Mouse (Mus musculus) liver, embryonic 14.5 days (tissue): Measurements from ENCODE around the gene Zfp566. TPM values are rescaled to one million over a fixed set of nuclear protein-coding genes. Genes with fewer than 3 reads are reported as not detected.

Experiments
- ATAC-seq: fragments of 200-750 bp; cut with Nextera tagmentation; 2 replicates; pipeline ENCODE4 v1.8.0; 2017; ENCODE audit warnings: moderate number of reproducible peaks, mild to moderate bottlenecking, moderate library complexity; ENCODE audit not compliant: insufficient read depth
- DNase-seq, 3 experiments: peaks; one replicate each; pipeline ENCODE4 v3.0.0-alpha.2; 2012 to 2013; ENCODE audit warnings: low read depth in 3 of 3, low spot score in 3 of 3
- H3K27ac ChIP-seq: fragments of 300-500 bp; sonication (generic); 2 replicates; pipeline ENCODE4 v1.5.1; 2014; ENCODE audit warnings: moderate library complexity, mild to moderate bottlenecking, control low read depth, inconsistent platforms
- H3K27me3 ChIP-seq: fragments of 300-500 bp; sonication (generic); 2 replicates; pipeline ENCODE4 v1.6.1; 2014; ENCODE audit warnings: mild to moderate bottlenecking, low read length, moderate library complexity; ENCODE audit not compliant: control insufficient read depth, insufficient read depth
- H3K36me3 ChIP-seq: fragments of 300-500 bp; sonication (generic); replicated peaks from 2 replicates; pipeline ENCODE4 v1.6.1; 2014; ENCODE audit warnings: low read depth; ENCODE audit not compliant: control insufficient read depth, insufficient read depth
- H3K4me1 ChIP-seq, 2 experiments: fragments of 200-500 bp in 1 of 2; fragments of 300-500 bp in 1 of 2; sonication (generic) in 1 of 2; replicated peaks; 2 replicates each; pipeline ENCODE4 v1.6.1; 2012 to 2014; ENCODE audit warnings: antibody characterized with exemption in 1 of 2, inconsistent platforms in 1 of 2, low read length in 1 of 2; ENCODE audit not compliant: control insufficient read depth in 2 of 2, insufficient read depth in 2 of 2
- H3K4me2 ChIP-seq: fragments of 300-500 bp; sonication (generic); 2 replicates; pipeline ENCODE4 v1.6.1; 2014; ENCODE audit warnings: low read depth, mild to moderate bottlenecking, control low read depth, moderate library complexity
- H3K4me3 ChIP-seq, 2 experiments: fragments of 200-500 bp in 1 of 2; fragments of 300-500 bp in 1 of 2; sonication (generic) in 1 of 2; 2 replicates each; pipeline ENCODE4 v1.5.1; 2012 to 2014; ENCODE audit warnings: low read depth in 2 of 2, low read length in 2 of 2, mild to moderate bottlenecking in 2 of 2, control low read depth in 1 of 2, inconsistent platforms in 1 of 2, moderate library complexity in 1 of 2; ENCODE audit not compliant: insufficient read depth in 1 of 2
- H3K9ac ChIP-seq: fragments of 300-500 bp; sonication (generic); replicated peaks from 2 replicates; pipeline ENCODE4 v1.6.1; 2014; ENCODE audit warnings: mild to moderate bottlenecking, control low read depth, moderate library complexity
- H3K9me3 ChIP-seq: fragments of 300-500 bp; sonication (generic); 2 replicates; pipeline ENCODE4 v1.6.1; 2016; ENCODE audit warnings: low read length, mixed read lengths; ENCODE audit not compliant: control insufficient read depth
- CTCF ChIP-seq: IDR thresholded peaks from 2 replicates; pipeline ENCODE4 v1.5.1; 2016; ENCODE audit warnings: antibody characterized with exemption, low read depth, control low read depth
- EP300 ChIP-seq: IDR thresholded peaks from 2 replicates; pipeline ENCODE4 v1.6.1; 2016; ENCODE audit warnings: antibody characterized with exemption, low read depth
- WGBS: fragments of 180-500 bp; shearing (Covaris S2); extraction: QIAGEN DNeasy Blood & Tissue Kit; methylation state at CpG from one replicate; pipeline ENCODE4 v1.1.7; 2014; ENCODE audit not compliant: insufficient replicate concordance; 5-methylcytosine and 5-hydroxymethylcytosine counted together
- microRNA-seq: library from miRNA; unstranded; fragments of <30 nt; microRNA quantifications from one replicate; pipeline ENCODE4, GENCODE M21; 2016
- polyA plus RNA-seq, 2 experiments: library from polyadenylated mRNA; depleted of rRNA in 1 of 2; stranded (reverse) in 1 of 2; unstranded in 1 of 2; fragments of >200 nt; fragmentation: Nextera tagmentation in 1 of 2; extraction: Ambion mirVana in 1 of 2; gene quantifications; 2 replicates each; pipeline versions ENCODE4 v1.2.1 to v1.2.3; 2012 to 2014

Gene Zfp566
- polyA plus RNA-seq, 2 experiments, result 1.5 to 1.8 TPM

DNA sequence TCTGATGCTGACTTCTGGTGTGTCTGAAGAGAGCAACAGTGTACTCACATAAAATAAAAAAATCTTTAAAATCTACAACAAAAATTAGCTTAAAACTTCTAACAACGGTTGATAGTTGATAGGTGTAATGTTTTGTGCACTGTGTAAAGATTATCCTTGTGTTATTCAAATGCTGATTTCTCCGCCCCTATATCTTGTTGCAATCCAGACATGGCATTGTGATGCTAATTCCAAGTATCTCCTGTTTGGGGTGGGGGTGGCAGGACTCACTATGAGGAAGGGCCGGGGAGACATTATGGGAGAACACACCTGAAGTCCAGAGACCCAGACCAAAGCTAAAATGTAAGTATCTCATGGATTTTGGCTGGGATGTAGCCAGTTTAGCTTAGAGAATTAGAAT, 58.9 kb downstream of the Zfp566 start:
- 71% methylated on average over 3 of the region's 3 CpGs for WGBS
- H3K36me3 ChIP-seq, result no peaks in the 10 kb centered on the region
- TF ChIP-seq CTCF, result no peak
- TF ChIP-seq EP300, result no peak
- no peak overlapping the region for H3K9ac ChIP-seq
- DNase-seq, result no peak
- H3K4me3 ChIP-seq, result no peak overlapping the region
- no peaks in the 10 kb centered on the region for H3K9me3 ChIP-seq
- 0 out of 4 replicates have a peak, but pooled peaks cover 0 to 2% of the 10 kb centered on the region in 2 experiments for H3K4me1 ChIP-seq
- ATAC-seq, result no peak
- H3K27me3 ChIP-seq, result no peaks in the 10 kb centered on the region
- no peak overlapping the region for H3K4me2 ChIP-seq
- H3K27ac ChIP-seq, result no peak overlapping the region

DNA sequence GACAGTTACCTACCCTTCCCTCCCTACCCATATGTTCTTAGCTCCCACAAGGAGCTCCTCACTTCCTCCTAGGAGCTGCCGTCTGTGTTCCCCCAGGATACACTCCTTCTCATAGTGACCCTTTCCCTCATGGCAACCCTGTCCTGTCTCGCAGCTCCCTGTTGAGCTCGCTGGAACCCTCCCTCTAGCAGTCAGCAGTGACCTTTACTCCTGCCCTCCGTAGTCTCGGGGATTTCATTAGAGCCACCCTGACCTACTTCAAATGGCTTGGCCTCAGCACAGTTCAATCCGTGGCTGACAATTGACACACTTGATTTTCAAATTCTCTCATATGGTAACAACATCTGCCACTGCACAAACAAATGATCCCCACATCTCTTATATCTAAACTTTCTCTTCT, 59.6 kb downstream of the Zfp566 start:
- no peaks in the 10 kb centered on the region for H3K9me3 ChIP-seq
- H3K4me1 ChIP-seq, result 0 out of 4 replicates have a peak, but pooled peaks cover 0 to 2% of the 10 kb centered on the region in 2 experiments
- H3K9ac ChIP-seq, result no peak overlapping the region
- WGBS, result 40% methylated on average over 6 of the region's 6 CpGs
- H3K36me3 ChIP-seq, result no peaks in the 10 kb centered on the region
- ATAC-seq, result no peak
- no peak for DNase-seq
- H3K27ac ChIP-seq, result no peak overlapping the region
- H3K4me2 ChIP-seq, result no peak overlapping the region
- TF ChIP-seq EP300 (no peak), CTCF (no peak)
- no peaks in the 10 kb centered on the region for H3K27me3 ChIP-seq
- no peak overlapping the region for H3K4me3 ChIP-seq

- Histone ChIP-seq H3K4me2 (no peak overlapping the region), H3K9ac (no peak overlapping the region)
These were observed 61.8 kb downstream of the Zfp566 start for GRCm38 (mm10) chr7:30028572-30028971.

More at GRCm38 (mm10) chr7:30028572-30028971, 61.8 kb downstream of the Zfp566 start:
- WGBS, result 57% methylated on average over 3 of the region's 3 CpGs
- no peak overlapping the region for H3K27ac ChIP-seq
- no peaks in the 10 kb centered on the region for H3K27me3 ChIP-seq
- TF ChIP-seq EP300 (no peak), CTCF (no peak)
- H3K9me3 ChIP-seq, result no peaks in the 10 kb centered on the region
- no peak overlapping the region for H3K4me3 ChIP-seq
- no peaks in the 10 kb centered on the region for H3K4me1 ChIP-seq
- no peak for DNase-seq
- H3K36me3 ChIP-seq, result peaks cover 10% of the 10 kb centered on the region
- ATAC-seq, result no peak

Small RNAs within 50 kb of the gene (microRNA-seq; reads per million reads assigned to microRNA genes)
- not detected for gene Gm23368

Other genes starting within 250 kb of the Zfp566 start
- gene Zfp940, start 236.9 kb downstream of the Zfp566 start, polyA plus RNA-seq (2012; rRNA removed), result 0.17 and 0.41 TPM in 2 replicates
- 0.61 and 1.0 TPM in 2 replicates for gene Zfp940, start 236.9 kb downstream of the Zfp566 start, polyA plus RNA-seq (2014; fragmentation: Nextera tagmentation; extraction: Ambion mirVana)
- gene Zfp420, start 230.5 kb downstream of the Zfp566 start, polyA plus RNA-seq (2012; rRNA removed), result 0.69 and 0.92 TPM in 2 replicates
- gene Zfp420, start 230.5 kb downstream of the Zfp566 start, polyA plus RNA-seq (2014; fragmentation: Nextera tagmentation; extraction: Ambion mirVana), result 0.66 and 1.0 TPM in 2 replicates
- gene Zfp27, start 184.0 kb downstream of the Zfp566 start, polyA plus RNA-seq (2012; rRNA removed), result 1.0 and 1.2 TPM in 2 replicates
- gene Zfp27, start 184.0 kb downstream of the Zfp566 start, polyA plus RNA-seq (2014; fragmentation: Nextera tagmentation; extraction: Ambion mirVana), result 1.7 TPM in 2 replicates
- gene Zfp383, start 182.3 kb downstream of the Zfp566 start, polyA plus RNA-seq (2012; rRNA removed), result 0.51 and 0.69 TPM in 2 replicates
- gene Zfp383, start 182.3 kb downstream of the Zfp566 start, polyA plus RNA-seq (2014; fragmentation: Nextera tagmentation; extraction: Ambion mirVana), result 0.35 and 0.42 TPM in 2 replicates
- gene Zfp74, start 136.4 kb downstream of the Zfp566 start, polyA plus RNA-seq (2012; rRNA removed), result 1.5 and 1.7 TPM in 2 replicates
- gene Zfp74, start 136.4 kb downstream of the Zfp566 start, polyA plus RNA-seq (2014; fragmentation: Nextera tagmentation; extraction: Ambion mirVana), result 0.85 and 1.8 TPM in 2 replicates
- 4.5 and 6.1 TPM in 2 replicates for gene Zfp568, start 106.6 kb downstream of the Zfp566 start, polyA plus RNA-seq (2012; rRNA removed)
- gene Zfp568, start 106.6 kb downstream of the Zfp566 start, polyA plus RNA-seq (2014; fragmentation: Nextera tagmentation; extraction: Ambion mirVana), result 7.0 and 8.2 TPM in 2 replicates
- 0.24 and 0.38 TPM in 2 replicates for gene Zfp14, start 39.1 kb downstream of the Zfp566 start, polyA plus RNA-seq (2012; rRNA removed)
- 0.21 and 0.27 TPM in 2 replicates for gene Zfp14, start 39.1 kb downstream of the Zfp566 start, polyA plus RNA-seq (2014; fragmentation: Nextera tagmentation; extraction: Ambion mirVana)
- gene Zfp82, start 17.6 kb downstream of the Zfp566 start, polyA plus RNA-seq (2012; rRNA removed), result 0.22 and 0.50 TPM in 2 replicates
- gene Zfp82, start 17.6 kb downstream of the Zfp566 start, polyA plus RNA-seq (2014; fragmentation: Nextera tagmentation; extraction: Ambion mirVana), result 1.2 and 1.8 TPM in 2 replicates
- 0.13 TPM in 1 of 2 replicates, not detected in the other for gene Gm26920, start 117 bp downstream of the Zfp566 start, polyA plus RNA-seq (2012; rRNA removed)
- gene Gm26920, start 117 bp downstream of the Zfp566 start, polyA plus RNA-seq (2014; fragmentation: Nextera tagmentation; extraction: Ambion mirVana), result 0.23 TPM in 1 of 2 replicates, not detected in the other
- 3.7 and 4.8 TPM in 2 replicates for gene Zfp260, start 4.2 kb upstream of the Zfp566 start, polyA plus RNA-seq (2012; rRNA removed)
- gene Zfp260, start 4.2 kb upstream of the Zfp566 start, polyA plus RNA-seq (2014; fragmentation: Nextera tagmentation; extraction: Ambion mirVana), result 11.9 and 12.6 TPM in 2 replicates
- gene Zfp382, start 31.4 kb upstream of the Zfp566 start, polyA plus RNA-seq (2012; rRNA removed), result 0.26 and 0.66 TPM in 2 replicates
- gene Zfp382, start 31.4 kb upstream of the Zfp566 start, polyA plus RNA-seq (2014; fragmentation: Nextera tagmentation; extraction: Ambion mirVana), result 0.32 and 1.5 TPM in 2 replicates
- 13.5 and 20.8 TPM in 2 replicates for gene Zfp146, start 79.2 kb upstream of the Zfp566 start, polyA plus RNA-seq (2012; rRNA removed)
- gene Zfp146, start 79.2 kb upstream of the Zfp566 start, polyA plus RNA-seq (2014; fragmentation: Nextera tagmentation; extraction: Ambion mirVana), result 4.2 and 4.4 TPM in 2 replicates
- 3.5 TPM in 2 replicates for gene Cox7a1, start 93.6 kb upstream of the Zfp566 start, polyA plus RNA-seq (2012; rRNA removed)
- 5.5 and 7.0 TPM in 2 replicates for gene Cox7a1, start 93.6 kb upstream of the Zfp566 start, polyA plus RNA-seq (2014; fragmentation: Nextera tagmentation; extraction: Ambion mirVana)
- 122 and 167 TPM in 2 replicates for gene Capns1, start 108.3 kb upstream of the Zfp566 start, polyA plus RNA-seq (2012; rRNA removed)
- 29.3 and 31.2 TPM in 2 replicates for gene Capns1, start 108.3 kb upstream of the Zfp566 start, polyA plus RNA-seq (2014; fragmentation: Nextera tagmentation; extraction: Ambion mirVana)
- gene Polr2i, start 141.4 kb upstream of the Zfp566 start, polyA plus RNA-seq (2012; rRNA removed), result 71.8 and 72.4 TPM in 2 replicates
- gene Polr2i, start 141.4 kb upstream of the Zfp566 start, polyA plus RNA-seq (2014; fragmentation: Nextera tagmentation; extraction: Ambion mirVana), result 59.2 and 61.1 TPM in 2 replicates
- gene Tbcb, start 141.7 kb upstream of the Zfp566 start, polyA plus RNA-seq (2012; rRNA removed), result 13.1 and 24.4 TPM in 2 replicates
- 44.8 and 47.1 TPM in 2 replicates for gene Tbcb, start 141.7 kb upstream of the Zfp566 start, polyA plus RNA-seq (2014; fragmentation: Nextera tagmentation; extraction: Ambion mirVana)
- not detected in 2 replicates for gene Ovol3, start 145.2 kb upstream of the Zfp566 start, polyA plus RNA-seq (2012; rRNA removed)
- gene Ovol3, start 145.2 kb upstream of the Zfp566 start, polyA plus RNA-seq (2014; fragmentation: Nextera tagmentation; extraction: Ambion mirVana), result not detected in 2 replicates
- 0.03 TPM in 1 of 2 replicates, not detected in the other for gene Thap8, start 189.6 kb upstream of the Zfp566 start, polyA plus RNA-seq (2012; rRNA removed)
- not detected in 2 replicates for gene Thap8, start 189.6 kb upstream of the Zfp566 start, polyA plus RNA-seq (2014; fragmentation: Nextera tagmentation; extraction: Ambion mirVana)
- gene Wdr62, start 189.9 kb upstream of the Zfp566 start, polyA plus RNA-seq (2012; rRNA removed), result 12.4 and 14.0 TPM in 2 replicates
- gene Wdr62, start 189.9 kb upstream of the Zfp566 start, polyA plus RNA-seq (2014; fragmentation: Nextera tagmentation; extraction: Ambion mirVana), result 7.5 and 8.8 TPM in 2 replicates
- 1.0 and 2.1 TPM in 2 replicates for gene Clip3, start 201.2 kb upstream of the Zfp566 start, polyA plus RNA-seq (2012; rRNA removed)
- gene Clip3, start 201.2 kb upstream of the Zfp566 start, polyA plus RNA-seq (2014; fragmentation: Nextera tagmentation; extraction: Ambion mirVana), result 0.71 and 0.86 TPM in 2 replicates
- gene Alkbh6, start 218.2 kb upstream of the Zfp566 start, polyA plus RNA-seq (2012; rRNA removed), result 13.8 and 18.6 TPM in 2 replicates
- 16.0 and 19.5 TPM in 2 replicates for gene Alkbh6, start 218.2 kb upstream of the Zfp566 start, polyA plus RNA-seq (2014; fragmentation: Nextera tagmentation; extraction: Ambion mirVana)
- 11.1 and 12.0 TPM in 2 replicates for gene Syne4, start 224.3 kb upstream of the Zfp566 start, polyA plus RNA-seq (2012; rRNA removed)
- gene Syne4, start 224.3 kb upstream of the Zfp566 start, polyA plus RNA-seq (2014; fragmentation: Nextera tagmentation; extraction: Ambion mirVana), result 7.0 and 7.6 TPM in 2 replicates
- gene E130208F15Rik, start 231.2 kb upstream of the Zfp566 start, polyA plus RNA-seq (2012; rRNA removed), result 0.11 and 0.19 TPM in 2 replicates
- gene E130208F15Rik, start 231.2 kb upstream of the Zfp566 start, polyA plus RNA-seq (2014; fragmentation: Nextera tagmentation; extraction: Ambion mirVana), result not detected in 2 replicates
- gene Sdhaf1, start 233.4 kb upstream of the Zfp566 start, polyA plus RNA-seq (2012; rRNA removed), result 3.8 and 5.1 TPM in 2 replicates
- gene Sdhaf1, start 233.4 kb upstream of the Zfp566 start, polyA plus RNA-seq (2014; fragmentation: Nextera tagmentation; extraction: Ambion mirVana), result 6.7 and 7.0 TPM in 2 replicates